Mouse (Mus musculus) stomach, embryonic 15.5 days (tissue): ENCODE results near the gene Slc25a39. TPM values are rescaled to one million over a fixed set of nuclear protein-coding genes. Genes with fewer than 3 reads are reported as not detected.
"Not testable (repeated sequence)": the region's sequence is repeated elsewhere in the genome, so short reads cannot be mapped to it uniquely, and the experiment has no call there.

Source experiments
- ATAC-seq: fragments of 200-750 bp; cut with Nextera tagmentation; 2 replicates; pipeline ENCODE4 v1.8.0; 2017; ENCODE audit warnings: low read depth, moderate number of reproducible peaks, moderate TSS enrichment; ENCODE audit not compliant: insufficient read depth, low FRiP score
- H3K27ac ChIP-seq: fragments of 300-500 bp; sonication (generic); 2 replicates; pipeline ENCODE4 v1.5.1; 2015; ENCODE audit warnings: mild to moderate bottlenecking, inconsistent platforms
- H3K27me3 ChIP-seq: fragments of 300-500 bp; sonication (generic); replicated peaks from 2 replicates; pipeline ENCODE4 v1.6.1; 2015; ENCODE audit warnings: inconsistent platforms
- H3K36me3 ChIP-seq: fragments of 300-500 bp; sonication (generic); 2 replicates; pipeline ENCODE4 v1.6.1; 2015; ENCODE audit warnings: inconsistent platforms
- H3K4me1 ChIP-seq: fragments of 300-500 bp; sonication (generic); 2 replicates; pipeline ENCODE4 v1.6.1; 2015; ENCODE audit warnings: inconsistent platforms
- H3K4me2 ChIP-seq: fragments of 300-500 bp; sonication (generic); 2 replicates; pipeline ENCODE4 v1.6.1; 2015; ENCODE audit warnings: mild to moderate bottlenecking, inconsistent platforms
- H3K4me3 ChIP-seq: fragments of 300-500 bp; sonication (generic); replicated peaks from 2 replicates; pipeline ENCODE4 v1.5.1; 2015; ENCODE audit warnings: inconsistent platforms
- H3K9ac ChIP-seq: fragments of 300-500 bp; sonication (generic); 2 replicates; pipeline ENCODE4 v1.6.1; 2015; ENCODE audit warnings: inconsistent platforms
- H3K9me3 ChIP-seq: fragments of 300-500 bp; sonication (generic); 2 replicates; pipeline ENCODE4 v1.6.1; 2016; ENCODE audit warnings: inconsistent platforms
- WGBS: fragments of 180-500 bp; shearing (Covaris S2); methylation state at CpG from one replicate; pipeline ENCODE4 v1.1.7; 2015; 5-methylcytosine and 5-hydroxymethylcytosine counted together
- polyA plus RNA-seq: library from polyadenylated mRNA; unstranded; fragments of >200 nt; fragmentation: Nextera tagmentation; extraction: Ambion mirVana; gene quantifications from 2 replicates; pipeline ENCODE4 v1.2.1, GENCODE M21; 2015

Gene Slc25a39
- polyA plus RNA-seq, 1 experiment from 2014 or later, result 259 TPM

DNA sequence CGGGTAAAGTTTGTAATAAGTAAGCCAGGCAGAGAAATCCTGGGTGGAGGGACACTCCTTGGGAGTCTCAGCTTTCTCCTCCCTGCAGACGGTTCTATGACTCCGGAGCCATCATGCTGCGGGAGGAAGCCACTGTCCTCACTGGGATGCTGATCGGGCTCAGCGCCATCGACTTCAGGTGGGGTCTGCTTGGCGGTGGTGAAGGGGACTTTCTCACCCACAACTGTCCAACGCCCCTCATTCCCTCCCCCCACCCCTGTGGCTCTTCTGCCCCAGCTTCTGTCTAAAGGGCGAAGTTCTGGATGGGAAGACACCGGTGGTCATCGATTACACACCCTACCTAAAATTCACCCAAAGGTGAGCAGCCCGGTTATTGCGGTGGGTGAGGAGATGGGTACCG, 8.6 kb downstream of the Slc25a39 start:
- H3K4me2 ChIP-seq, result peak overlapping the region; percentile 59
- H3K4me3 ChIP-seq, result peak overlapping the region; percentile 20; the same call in 1 of the 2 replicates
- H3K9me3 ChIP-seq, result no peaks in the 10 kb centered on the region
- no peak overlapping the region for H3K27ac ChIP-seq
- H3K27me3 ChIP-seq, result peaks cover 40% of the 10 kb centered on the region
- H3K4me1 ChIP-seq, result peaks cover 22% of the 10 kb centered on the region
- H3K9ac ChIP-seq, result no peak overlapping the region
- ATAC-seq, result no peak
- 18% methylated on average over 15 of the region's 15 CpGs for WGBS
- H3K36me3 ChIP-seq, result peaks cover 16% of the 10 kb centered on the region

DNA sequence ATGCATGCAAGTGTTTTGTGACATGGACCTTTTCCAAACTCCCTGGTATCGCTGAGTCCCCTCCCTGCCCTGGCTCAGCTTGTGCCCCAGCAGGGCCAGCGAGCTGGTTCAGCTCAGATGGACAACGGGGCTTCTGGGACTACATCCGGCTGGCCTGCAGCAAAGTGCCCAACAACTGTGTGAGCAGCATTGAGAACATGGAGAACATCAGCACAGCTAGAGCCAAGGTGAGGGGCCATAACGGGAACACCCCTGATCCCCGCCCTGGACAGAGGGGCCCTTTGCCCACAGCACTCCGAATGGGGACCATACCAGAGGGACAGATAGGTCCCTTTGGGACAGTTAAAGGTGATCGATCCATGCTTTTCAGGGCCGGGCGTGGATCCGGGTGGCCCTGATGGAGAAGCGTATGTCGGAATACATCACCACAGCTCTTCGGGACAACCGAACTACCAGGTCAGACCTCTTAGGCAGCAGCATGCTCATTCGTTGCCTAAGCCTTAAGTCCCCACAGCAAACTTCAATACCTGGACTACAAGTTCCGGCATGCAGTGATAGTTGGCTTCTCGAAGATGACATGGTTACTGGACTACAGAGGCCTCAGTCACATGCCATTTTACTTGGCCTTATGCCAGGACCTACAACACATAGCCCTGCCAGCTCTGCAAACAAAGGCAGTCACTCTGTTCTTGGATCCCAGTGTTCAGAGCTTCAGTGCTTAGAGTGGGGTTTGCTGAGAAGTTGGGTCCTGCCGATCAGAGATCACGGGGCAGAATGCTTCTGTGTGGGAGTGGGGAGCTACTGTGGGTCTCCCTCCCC, 9.5 kb downstream of the Slc25a39 start:
- no peak for ATAC-seq
- peaks cover 7% of the 10 kb centered on the region for H3K36me3 ChIP-seq
- H3K4me1 ChIP-seq, result peaks cover 31% of the 10 kb centered on the region
- H3K4me2 ChIP-seq, result no peak overlapping the region
- no peak overlapping the region for H3K4me3 ChIP-seq
- H3K9me3 ChIP-seq, result no peaks in the 10 kb centered on the region
- no peak overlapping the region for H3K27ac ChIP-seq
- H3K27me3 ChIP-seq, result peaks cover 40% of the 10 kb centered on the region
- 73% methylated on average over 20 of the region's 20 CpGs for WGBS
- no peak overlapping the region for H3K9ac ChIP-seq

DNA sequence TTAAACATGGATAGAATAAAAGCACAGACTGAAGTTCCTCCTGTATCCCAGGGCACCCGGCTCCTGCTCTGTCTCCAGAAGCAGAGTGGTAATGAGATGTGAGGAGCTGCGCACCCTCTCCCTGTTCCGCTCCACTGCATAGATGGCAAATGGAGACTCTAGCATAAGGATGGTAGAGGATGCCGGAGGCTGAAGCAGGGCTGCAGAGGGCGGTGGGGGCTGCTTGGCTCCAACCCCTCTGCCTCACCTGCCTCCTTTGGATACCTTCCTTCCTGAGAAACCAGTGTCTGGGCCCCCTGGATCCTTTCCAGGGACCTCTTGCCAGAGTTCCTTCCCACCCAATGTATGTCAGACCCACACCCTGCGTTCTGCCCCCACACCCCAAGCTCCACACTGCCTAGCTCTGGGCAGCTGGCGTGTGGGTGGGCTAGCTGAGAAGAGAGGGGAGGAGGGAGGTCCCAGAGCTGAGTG, 11.0 kb downstream of the Slc25a39 start:
- 75% methylated on average over 7 of the region's 7 CpGs for WGBS
- peaks cover 39% of the 10 kb centered on the region for H3K27me3 ChIP-seq

DNA sequence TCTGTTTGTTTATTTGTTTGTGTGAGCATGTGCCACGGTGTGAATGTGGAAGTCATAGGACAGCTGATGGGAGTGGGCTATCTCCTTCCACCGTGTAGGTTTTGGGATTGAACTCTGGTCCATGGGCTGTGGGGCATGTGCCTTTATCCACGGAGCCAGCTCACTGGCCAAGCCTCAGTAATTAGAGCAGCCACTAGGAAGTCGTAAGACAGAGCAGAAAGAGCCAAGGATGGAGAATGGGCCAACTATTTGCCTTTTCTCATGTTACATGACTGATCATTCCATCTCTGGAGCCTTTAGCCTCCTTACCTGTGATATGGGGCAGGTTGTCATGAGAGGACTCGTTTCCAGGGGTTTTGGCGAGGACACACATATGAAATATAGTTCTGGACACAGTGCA, 11.5 kb downstream of the Slc25a39 start:
- Histone ChIP-seq H3K9ac (no peak overlapping the region), H3K9me3 (no peaks in the 10 kb centered on the region), H3K4me2 (no peak overlapping the region), H3K27ac (no peak overlapping the region), H3K4me3 (no peak overlapping the region), H3K36me3 (no peaks in the 10 kb centered on the region), H3K27me3 (peaks cover 35% of the 10 kb centered on the region), H3K4me1 (peaks cover 38% of the 10 kb centered on the region)
- no peak for ATAC-seq
- WGBS, result 58% methylated on average over 6 of the region's 6 CpGs

More for the DNA sequence above, 11.0 kb downstream of the Slc25a39 start:
- Histone ChIP-seq H3K36me3 (no peaks in the 10 kb centered on the region), H3K4me2 (no peak overlapping the region), H3K27ac (no peak overlapping the region), H3K9me3 (no peaks in the 10 kb centered on the region), H3K4me1 (peaks cover 38% of the 10 kb centered on the region), H3K4me3 (no peak overlapping the region), H3K9ac (no peak overlapping the region)
- no peak for ATAC-seq

DNA sequence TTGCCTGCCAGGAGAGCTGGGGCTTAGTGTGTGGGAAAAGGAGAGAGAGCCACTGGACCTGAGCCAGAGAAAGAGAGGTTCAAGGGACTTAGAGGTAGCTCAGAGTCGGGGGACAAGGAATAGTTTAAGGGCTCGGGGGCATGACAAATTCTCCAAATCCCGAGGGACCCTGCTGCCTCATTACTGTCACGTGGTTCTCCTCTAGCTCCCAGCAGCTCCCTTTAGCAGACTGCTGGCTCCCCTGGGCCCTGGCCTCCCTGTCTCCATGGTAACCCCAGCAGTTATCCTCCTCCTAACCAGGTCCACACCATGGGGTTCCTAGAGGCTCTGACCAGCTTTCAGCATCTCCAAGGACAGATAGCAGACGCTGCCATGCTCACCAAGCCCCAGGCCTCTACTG, 12.5 kb downstream of the Slc25a39 start:
- 7% methylated on average over 5 of the region's 5 CpGs for WGBS
- no peak overlapping the region for H3K27ac ChIP-seq
- peaks cover 36% of the 10 kb centered on the region for H3K4me1 ChIP-seq
- no peak overlapping the region for H3K4me2 ChIP-seq
- ATAC-seq, result no peak
- H3K9me3 ChIP-seq, result no peaks in the 10 kb centered on the region
- no peak overlapping the region for H3K4me3 ChIP-seq
- no peak overlapping the region for H3K9ac ChIP-seq
- H3K36me3 ChIP-seq, result no peaks in the 10 kb centered on the region
- H3K27me3 ChIP-seq, result peaks cover 35% of the 10 kb centered on the region

DNA sequence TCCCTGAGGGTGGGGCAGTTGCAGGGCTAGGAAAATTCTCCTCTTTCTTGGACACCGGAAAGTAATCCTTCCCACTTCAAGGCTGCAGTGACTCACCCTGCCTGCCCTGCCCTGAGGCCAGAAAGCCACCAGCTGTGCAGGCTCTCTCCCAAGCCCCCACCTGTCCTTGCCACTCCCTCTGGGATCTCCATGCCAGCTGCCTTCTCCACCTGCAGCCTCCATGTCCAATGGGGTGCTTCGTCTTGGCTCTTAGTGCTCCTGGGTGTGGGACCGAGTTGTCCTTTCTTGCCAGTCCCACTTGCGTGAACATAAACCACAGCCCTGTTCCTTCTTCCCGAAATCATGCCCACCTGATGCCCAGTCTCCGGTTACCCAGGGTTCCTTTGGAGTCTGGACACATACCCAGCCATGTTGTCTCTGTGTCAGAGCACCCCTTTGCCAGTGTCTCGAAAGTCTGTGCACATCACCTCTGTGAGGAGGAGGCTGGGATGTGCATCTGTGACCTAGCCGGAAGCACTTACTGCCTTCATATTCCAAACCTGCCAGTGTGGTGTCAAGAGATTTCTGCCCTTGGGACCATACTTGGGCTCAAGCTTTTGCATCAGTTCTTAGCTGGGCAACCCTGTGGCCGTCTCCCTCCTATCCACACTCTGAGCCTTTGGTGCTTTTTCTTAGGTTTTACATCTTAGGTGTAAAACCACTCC, 13.2 kb downstream of the Slc25a39 start:
- H3K9me3 ChIP-seq, result no peaks in the 10 kb centered on the region
- H3K4me3 ChIP-seq, result 0 out of 2 replicates have a peak overlapping the region, but pooled peaks have one; percentile 45
- H3K4me1 ChIP-seq, result peaks cover 30% of the 10 kb centered on the region
- WGBS, result 76% methylated on average over 9 of the region's 9 CpGs
- H3K36me3 ChIP-seq, result no peaks in the 10 kb centered on the region
- ATAC-seq, result no peak
- H3K4me2 ChIP-seq, result peak overlapping the region; percentile 95
- H3K9ac ChIP-seq, result no peak overlapping the region
- peaks cover 31% of the 10 kb centered on the region for H3K27me3 ChIP-seq
- no peak overlapping the region for H3K27ac ChIP-seq

DNA sequence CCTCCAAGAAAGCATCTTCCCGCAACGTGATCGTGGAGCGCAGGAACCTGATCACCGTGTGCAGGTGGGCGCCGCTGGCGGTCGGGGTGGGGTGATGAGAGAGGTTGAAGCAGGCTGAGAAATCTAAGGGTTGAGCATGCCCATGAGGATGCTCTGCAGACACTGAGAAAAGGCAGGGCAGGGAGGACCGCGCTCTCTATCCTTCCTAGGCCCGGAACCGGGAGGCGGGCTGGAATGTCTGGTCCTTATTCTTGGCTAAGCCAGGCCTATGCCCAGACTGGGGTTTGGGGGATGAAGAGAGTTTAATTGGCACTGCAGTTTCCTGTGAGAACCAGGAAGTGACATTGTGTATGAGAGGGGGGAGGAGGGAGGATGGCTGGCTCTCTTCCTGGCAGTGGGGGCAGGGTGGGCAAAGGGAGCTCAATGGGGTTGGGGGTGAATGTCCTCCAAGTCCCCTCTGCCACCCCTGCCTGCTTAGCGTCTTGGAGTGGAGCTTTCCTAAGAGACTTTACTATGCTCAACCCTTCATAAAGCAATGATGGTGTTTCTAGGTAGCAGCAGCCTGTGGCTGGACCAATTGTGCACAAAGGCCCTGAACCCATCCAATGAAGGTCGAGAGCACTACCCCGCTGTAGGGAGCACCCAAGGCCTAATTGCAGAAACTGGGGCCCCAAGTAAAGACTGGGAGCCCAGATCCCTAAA, 13.9 kb downstream of the Slc25a39 start:
- no peaks in the 10 kb centered on the region for H3K36me3 ChIP-seq
- no peak for ATAC-seq
- peaks cover 24% of the 10 kb centered on the region for H3K4me1 ChIP-seq
- peak overlapping the region; percentile 24; the same call in 1 of the 2 replicates for H3K27ac ChIP-seq
- no peak overlapping the region for H3K9ac ChIP-seq
- H3K4me2 ChIP-seq, result peak overlapping the region; percentile 95
- no peaks in the 10 kb centered on the region for H3K9me3 ChIP-seq
- H3K27me3 ChIP-seq, result peaks cover 24% of the 10 kb centered on the region
- whole genome bisulfite sequencing, result 9% methylated on average over 17 of the region's 17 CpGs
- peak overlapping the region; percentile 45 for H3K4me3 ChIP-seq

DNA sequence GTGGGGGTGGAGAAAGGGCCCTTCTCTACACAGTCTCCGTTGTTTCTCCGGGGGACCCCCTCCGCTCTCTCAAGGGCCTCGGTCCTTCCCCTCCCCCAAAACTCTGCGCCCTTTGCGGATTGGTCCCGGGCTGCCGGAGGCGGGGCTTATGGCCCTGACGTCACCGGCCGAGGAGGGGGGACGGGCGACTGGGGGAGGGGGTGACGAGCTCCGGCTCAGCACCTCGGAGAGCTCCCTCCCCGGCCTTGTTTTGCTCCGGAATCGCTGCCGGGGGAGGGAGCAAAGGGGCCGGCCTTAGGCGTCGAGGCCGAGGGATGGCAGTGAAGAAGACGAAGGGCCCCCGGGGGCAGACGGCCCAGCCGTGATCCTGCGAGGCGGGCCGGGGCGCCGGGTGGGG, 14.5 kb downstream of the Slc25a39 start, which contains the start of gene Rundc3a:
Rundc3a (plus strand) TSS at position 166 of the 397 bp plus-strand sequence.
- no peaks in the 10 kb centered on the region for H3K36me3 ChIP-seq
- H3K27ac ChIP-seq, result peak within 1 kb of the TSS; percentile 24; the same call in 1 of the 2 replicates
- peak within 1 kb of the TSS; percentile 95 for H3K4me2 ChIP-seq
- peaks cover 20% of the 10 kb centered on the region for H3K4me1 ChIP-seq
- WGBS, result under 1% methylated on average over 32 of the region's 34 CpGs
- H3K4me3 ChIP-seq, result peak within 1 kb of the TSS; percentile 45
- peaks cover 18% of the 10 kb centered on the region for H3K27me3 ChIP-seq
- no peaks in the 10 kb centered on the region for H3K9me3 ChIP-seq
- ATAC-seq, result peak; percentile 67
- H3K9ac ChIP-seq, result no peak within 1 kb of the TSS

DNA sequence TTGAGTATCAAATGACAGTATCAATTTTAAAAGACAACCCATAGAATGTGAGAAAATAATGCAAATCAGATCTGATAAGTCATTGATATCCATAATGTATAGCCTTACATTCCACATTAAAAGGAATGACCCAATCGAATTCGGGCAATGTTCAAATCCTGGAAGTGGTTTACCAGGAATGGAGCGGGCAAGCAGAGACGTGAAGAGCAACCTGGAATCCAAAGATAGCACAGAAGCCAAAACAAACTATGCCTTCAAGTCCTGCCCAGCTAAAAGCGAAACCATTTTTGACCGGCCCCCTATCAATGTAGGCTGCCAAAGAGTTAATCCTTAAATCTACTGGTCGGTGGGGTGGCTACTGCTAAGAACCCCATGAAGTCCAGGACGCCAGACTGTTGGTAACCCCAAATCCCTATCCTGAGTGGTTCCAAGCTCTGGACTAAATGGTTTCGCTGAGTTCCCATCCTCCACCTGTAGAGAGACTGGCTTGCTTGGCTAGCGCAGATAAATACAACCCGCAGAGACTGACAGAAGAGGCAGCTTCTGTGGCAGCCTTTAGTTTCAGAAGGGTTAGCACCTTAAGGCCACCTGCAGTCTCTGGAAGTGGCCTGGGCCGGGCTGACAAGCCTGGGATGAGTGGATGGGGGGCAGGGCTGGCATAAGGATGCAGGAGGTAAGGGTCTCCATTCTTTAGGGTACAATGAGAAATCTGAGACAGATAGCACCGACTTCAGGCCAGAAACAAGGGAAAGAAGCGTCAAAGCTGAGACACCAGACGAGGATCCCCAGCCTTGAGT, 15.1 kb downstream of the Slc25a39 start:
- Histone ChIP-seq H3K4me1 (peaks cover 17% of the 10 kb centered on the region), H3K36me3 (no peaks in the 10 kb centered on the region), H3K4me3 (peak overlapping the region; percentile 45), H3K9me3 (no peaks in the 10 kb centered on the region), H3K27ac (no peak overlapping the region), H3K4me2 (peak overlapping the region; percentile 95), H3K27me3 (peaks cover 14% of the 10 kb centered on the region; the same call in 1 of the 2 replicates), H3K9ac (no peak overlapping the region)
- ATAC-seq, result peak; percentile 23; the same call in 1 of the 2 replicates
- WGBS, result 16% methylated on average over 15 of the region's 15 CpGs

DNA sequence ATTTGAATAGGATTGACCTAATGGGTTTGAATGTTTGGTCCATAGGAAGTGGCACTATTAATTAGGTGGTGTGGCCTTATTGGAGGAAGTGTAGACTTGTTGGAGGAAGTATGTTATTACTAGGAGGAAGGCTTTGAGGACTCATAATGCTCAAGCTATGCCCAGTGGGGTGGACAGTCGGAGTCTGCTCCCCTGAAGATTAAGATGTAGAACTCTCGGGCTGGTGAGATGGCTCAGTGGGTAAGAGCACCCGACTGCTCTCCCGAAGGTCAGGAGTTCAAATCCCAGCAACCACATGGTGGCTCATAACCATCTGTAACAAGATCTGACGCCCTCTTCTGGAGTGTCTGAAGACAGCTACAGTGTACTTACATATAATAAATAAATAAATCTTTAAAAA, 18.3 kb downstream of the Slc25a39 start:
- H3K27ac ChIP-seq, H3K4me2 ChIP-seq, H3K9me3 ChIP-seq, H3K9ac ChIP-seq, H3K36me3 ChIP-seq, H3K27me3 ChIP-seq, H3K4me3 ChIP-seq, ATAC-seq: not testable (repeated sequence)
- 88% methylated on average over 4 of the region's 5 CpGs for WGBS
- H3K4me1 ChIP-seq, result peaks cover 17% of the 10 kb centered on the region

DNA sequence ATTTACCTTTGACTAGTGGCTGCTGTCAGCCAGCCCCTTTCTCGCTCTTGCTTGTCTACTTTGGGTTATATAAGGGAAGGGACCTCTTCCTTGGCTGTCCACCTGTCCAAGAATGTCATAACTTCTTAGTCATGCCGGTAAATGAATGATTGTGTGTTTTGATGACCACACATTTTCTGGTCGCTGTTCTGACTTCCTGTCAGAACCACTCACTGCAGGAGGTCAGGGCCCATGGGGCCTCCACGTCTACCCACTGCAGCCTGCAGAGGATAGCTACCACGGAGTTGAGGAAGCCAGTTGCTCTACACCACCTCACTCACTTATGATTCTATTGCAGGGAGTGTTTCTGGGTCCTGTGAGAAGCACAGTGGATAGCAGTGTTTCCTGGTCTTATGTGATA, 21.6 kb downstream of the Slc25a39 start:
- Histone ChIP-seq H3K36me3 (no peaks in the 10 kb centered on the region), H3K4me3 (no peak overlapping the region), H3K4me2 (no peak overlapping the region), H3K4me1 (no peaks in the 10 kb centered on the region), H3K27ac (no peak overlapping the region), H3K9me3 (no peaks in the 10 kb centered on the region), H3K9ac (no peak overlapping the region), H3K27me3 (no peaks in the 10 kb centered on the region)
- no peak for ATAC-seq
- 61% methylated on average over 5 of the region's 5 CpGs for WGBS
